Mouse (Mus musculus) sigmoid colon, adult 10 weeks (tissue): Measurements from ENCODE around the gene Otub1. TPM values are rescaled to one million over a fixed set of nuclear protein-coding genes. Genes with fewer than 3 reads are reported as not detected.

Experiments used
- polyA plus RNA-seq: library from polyadenylated mRNA; stranded (reverse); fragments of 350-450 nt; fragmentation: Illumina TruSeq; extraction: RNeasy Lipid Tissue Mini Kit (QIAGEN cat#74804); gene quantifications from one replicate; pipeline ENCODE4 v1.2.3, GENCODE M21; 2014; ENCODE audit warnings: low read depth, low replicate concordance

The Otub1 gene
- 28.8 TPM for polyA plus RNA-seq

DNA sequence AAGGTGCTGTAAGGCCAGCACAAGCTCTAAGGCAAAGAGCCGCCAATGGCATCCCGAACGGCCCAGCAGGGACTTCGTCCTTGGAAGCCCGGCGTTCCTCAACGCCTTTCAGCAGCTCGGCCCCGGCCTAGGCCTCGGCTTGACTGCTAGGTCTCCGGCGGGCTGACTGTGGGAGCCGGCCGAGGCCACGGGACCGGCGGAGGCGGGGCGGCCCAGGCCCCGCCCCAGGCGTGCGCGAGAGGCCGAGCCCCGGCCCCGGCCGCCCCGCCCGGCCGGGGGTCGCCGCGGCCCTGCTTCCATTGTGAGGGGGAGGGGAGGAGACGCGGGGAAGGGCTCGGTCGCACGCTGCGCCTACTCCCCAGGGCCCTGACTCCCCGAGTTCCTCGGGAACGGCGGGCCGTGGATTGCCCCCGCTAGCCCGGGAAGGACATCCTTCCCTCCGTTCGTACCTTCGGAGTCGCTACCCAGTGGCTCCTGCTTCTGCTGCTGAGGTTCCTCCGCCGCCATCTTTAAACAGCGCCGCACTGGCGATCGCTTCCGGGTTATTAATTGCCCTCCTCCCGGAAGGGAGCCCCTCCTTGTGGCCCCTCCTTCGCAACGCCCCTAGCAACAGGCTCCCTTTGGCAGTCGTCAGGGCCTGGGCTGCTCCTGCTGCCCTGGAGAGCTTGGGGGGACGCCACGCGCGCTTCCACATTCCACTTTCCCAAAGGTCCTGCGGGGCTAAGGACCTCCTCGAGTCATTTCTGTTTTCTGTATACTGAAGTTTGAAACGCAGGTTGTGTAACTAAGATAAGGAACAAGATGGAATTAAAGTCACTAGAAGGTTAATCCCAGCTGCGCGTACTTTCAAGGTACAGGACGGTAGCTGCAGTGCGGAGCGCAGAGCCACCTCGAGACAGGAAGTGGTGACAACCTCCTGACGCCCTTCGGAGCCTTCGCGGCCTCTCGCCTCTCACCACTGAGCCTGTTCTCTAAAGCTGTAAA lies at the start of gene Otub1:
Gene Otub1, minus strand, starts transcription at position 564 of the 984 bp plus-strand sequence.

GRCm38 (mm10) chr19:7240782-7241690 lies 34.9 kb upstream of the Otub1 start, which contains the start of gene Naa40:
TSS of gene Naa40 (minus strand) at chr19:7241183.

DNA sequence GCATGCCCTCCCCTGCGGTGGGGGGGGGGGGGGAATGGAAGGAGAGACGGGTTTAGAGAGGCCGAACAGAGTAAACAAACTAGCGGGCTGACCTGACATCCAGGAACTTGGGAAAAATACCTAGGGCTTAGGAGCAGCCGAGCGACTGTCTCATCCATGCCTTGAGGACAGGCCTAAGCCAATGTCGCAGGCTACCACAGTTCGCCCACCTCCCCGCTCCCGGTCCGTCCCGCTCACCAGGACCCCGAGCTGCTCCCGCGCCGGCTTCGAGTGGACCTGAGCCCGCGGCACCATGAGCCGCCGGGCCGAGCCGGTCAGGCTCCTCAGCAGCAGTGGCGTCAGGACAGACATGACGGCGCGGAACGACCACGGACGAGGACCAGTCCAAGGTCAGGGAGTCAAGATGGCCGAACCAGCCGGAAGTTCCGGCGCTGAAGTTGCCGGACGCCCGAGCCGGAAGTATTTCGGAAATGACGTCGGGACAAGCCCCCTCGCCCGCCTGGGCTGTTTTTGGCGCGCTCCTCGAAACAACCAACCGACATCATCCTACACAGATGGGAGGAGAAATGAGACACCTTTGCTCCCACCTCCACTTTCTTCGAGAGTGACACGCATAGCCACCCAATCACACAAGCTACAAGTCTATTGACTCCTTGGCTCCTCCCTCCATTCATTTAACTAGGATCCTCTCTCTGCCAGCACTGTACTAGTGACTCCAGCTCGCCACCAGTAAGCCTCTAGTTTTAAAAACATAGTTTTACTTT lies 11.2 kb upstream of the Otub1 start, which contains the start of gene Cox8a:
Gene Cox8a, minus strand, starts transcription at position 455 of the 764 bp plus-strand sequence.

Other genes with a start within 250 kb of the Otub1 start
- 4.9 TPM for gene Ppp1r14b, start 231.3 kb downstream of the Otub1 start, polyA plus RNA-seq
- 16.1 TPM for gene Plcb3, start 229.8 kb downstream of the Otub1 start, polyA plus RNA-seq
- gene Fkbp2, start 225.8 kb downstream of the Otub1 start, polyA plus RNA-seq = 7.6 TPM
- 6.6 TPM for gene Vegfb, start 218.7 kb downstream of the Otub1 start, polyA plus RNA-seq
- not detected for gene Dnajc4, start 213.7 kb downstream of the Otub1 start, polyA plus RNA-seq
- not detected for gene Nudt22, start 210.2 kb downstream of the Otub1 start, polyA plus RNA-seq
- gene Trpt1, start 210.2 kb downstream of the Otub1 start, polyA plus RNA-seq = 1.1 TPM
- 0.38 TPM for gene Fermt3, start 186.8 kb downstream of the Otub1 start, polyA plus RNA-seq
- gene Stip1, start 166.3 kb downstream of the Otub1 start, polyA plus RNA-seq = 30.8 TPM
- gene Macrod1, start 149.5 kb downstream of the Otub1 start, polyA plus RNA-seq = 2.6 TPM
- 0.25 TPM for gene Flrt1, start 100.6 kb downstream of the Otub1 start, polyA plus RNA-seq
- 141 TPM for gene Cox8a, start 11.3 kb upstream of the Otub1 start, polyA plus RNA-seq
- gene Naa40, start 34.9 kb upstream of the Otub1 start, polyA plus RNA-seq = 12.0 TPM
- gene Rcor2, start 61.0 kb upstream of the Otub1 start, polyA plus RNA-seq = not detected
- 73.6 TPM for gene Mark2, start 135.5 kb upstream of the Otub1 start, polyA plus RNA-seq
- gene Spindoc, start 176.7 kb upstream of the Otub1 start, polyA plus RNA-seq = 1.0 TPM
- gene 2700081O15Rik, start 211.3 kb upstream of the Otub1 start, polyA plus RNA-seq = 8.4 TPM